Mouse (Mus musculus): ENCODE results near the gene Hist1h2br.
"Not testable (repeated sequence)": the region's sequence is repeated elsewhere in the genome, so short reads cannot be mapped to it uniquely, and the experiment has no call there.

Gene Hist1h2br

GRCm38 (mm10) chr13:21840508-21840907 lies 7.0 kb downstream of the Hist1h2br start:
- in situ Hi-C loops (cut with MboI, MseI), result not testable (repeated sequence)

DNA sequence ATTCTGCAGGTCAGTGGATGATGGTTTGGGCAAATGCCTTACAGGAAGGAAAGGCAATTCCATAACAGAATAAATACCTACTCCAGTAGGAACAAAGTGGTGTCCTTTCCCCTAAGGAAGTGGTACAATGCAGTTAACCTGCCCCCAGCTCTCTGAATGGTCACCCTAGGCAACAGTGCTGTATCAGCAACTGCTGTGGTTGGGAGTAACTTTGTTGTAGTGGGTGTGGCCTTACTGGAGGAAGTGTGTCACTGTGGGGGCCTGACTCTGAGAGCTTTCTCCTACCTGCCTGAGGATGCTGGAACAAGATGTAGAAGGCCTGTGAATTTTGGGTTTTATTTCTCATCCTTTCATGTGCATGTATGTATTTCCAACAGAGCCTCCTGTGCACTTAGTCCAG lies 12.8 kb downstream of the Hist1h2br start:
- in situ Hi-C loops (cut with MboI, MseI), result not testable (repeated sequence)

DNA sequence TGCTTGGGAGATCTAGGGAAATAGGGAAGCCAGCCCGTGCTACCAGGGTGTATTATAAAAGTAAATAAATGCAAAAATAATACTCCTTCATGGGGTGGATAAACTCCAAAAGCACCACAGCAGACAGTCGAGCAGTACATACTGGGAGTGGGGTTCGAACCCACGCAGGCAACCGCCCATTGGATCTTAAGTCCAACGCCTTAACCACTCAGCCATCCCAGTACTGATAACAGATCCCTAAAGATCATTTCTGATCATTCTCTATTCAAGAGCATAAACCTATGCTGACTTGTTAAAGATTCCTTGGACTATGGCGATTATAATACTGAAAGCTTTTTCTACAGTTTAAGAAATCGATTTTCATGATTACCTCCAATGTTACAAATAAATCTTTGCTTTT lies 14.3 kb downstream of the Hist1h2br start:
- in situ Hi-C loops (cut with MboI, MseI), result no loop called here

GRCm38 (mm10) chr13:21850696-21851095 lies 17.2 kb downstream of the Hist1h2br start:
- in situ Hi-C loops (cut with MboI, MseI), result loop anchor here (5.0 to 10.0 kb wide), 3 partner anchors 48 to 172 kb away; no protein-coding TSS in a partner anchor

DNA sequence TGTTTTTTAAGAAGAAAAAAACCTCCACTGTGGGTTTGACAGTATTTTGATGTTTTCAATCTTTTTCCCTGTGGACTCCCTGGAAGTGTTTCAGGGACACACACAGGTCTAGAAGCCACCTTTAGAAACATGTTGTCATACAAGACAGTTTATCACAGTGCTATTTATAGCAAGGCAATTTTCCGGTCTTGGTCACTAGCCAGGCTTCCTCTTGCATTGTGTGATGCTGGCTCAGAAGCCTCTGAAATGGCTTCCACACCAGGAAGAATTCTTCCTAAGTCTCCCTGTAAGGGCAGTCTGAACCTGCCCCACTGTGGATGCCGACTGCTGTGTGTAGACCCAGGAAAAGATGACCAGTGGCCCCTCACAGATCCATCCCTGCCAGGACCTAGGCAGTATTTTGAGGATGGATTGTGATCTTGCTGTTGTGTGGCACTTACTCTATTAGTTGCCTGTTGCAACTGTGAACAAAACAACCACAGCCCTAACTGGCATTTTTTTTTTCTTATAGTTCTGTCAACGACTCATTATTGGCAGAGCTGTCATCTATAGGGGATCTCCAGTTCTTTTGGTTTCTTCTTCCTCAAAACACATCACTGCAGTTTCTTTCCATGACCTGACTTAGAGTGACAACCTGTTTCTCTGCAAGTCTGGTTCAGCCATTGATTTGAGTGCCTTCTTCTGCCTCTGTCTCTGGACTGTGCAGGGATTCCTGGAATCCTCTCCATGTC lies 18.8 kb downstream of the Hist1h2br start:
- in situ Hi-C loops (cut with MboI, MseI), result loop anchor here (5.0 to 10.0 kb wide), 3 partner anchors 50 to 170 kb away; no protein-coding TSS in a partner anchor

DNA sequence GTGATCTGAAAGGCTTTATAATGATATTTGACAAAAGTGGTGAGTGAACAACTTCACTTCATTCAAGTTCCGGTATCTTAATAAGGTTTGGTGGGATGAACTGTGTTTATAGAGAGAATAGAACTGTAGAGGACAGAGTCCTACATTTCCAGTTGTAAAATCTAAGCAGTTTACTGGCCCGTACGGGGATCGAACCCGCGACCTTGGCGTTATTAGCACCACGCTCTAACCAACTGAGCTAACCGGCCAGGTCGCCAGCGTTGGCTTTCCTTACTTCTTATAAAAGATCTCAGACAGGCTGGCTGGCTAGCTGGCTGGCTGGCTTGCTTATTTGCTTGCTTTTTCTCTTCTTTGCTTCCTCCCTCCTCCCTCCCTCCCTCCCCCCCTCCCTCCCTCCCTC lies 21.6 kb downstream of the Hist1h2br start:
- in situ Hi-C loops (cut with MboI, MseI), result loop anchor here (10.0 kb wide), 1 partner anchor 70 kb away; no protein-coding TSS in a partner anchor

DNA sequence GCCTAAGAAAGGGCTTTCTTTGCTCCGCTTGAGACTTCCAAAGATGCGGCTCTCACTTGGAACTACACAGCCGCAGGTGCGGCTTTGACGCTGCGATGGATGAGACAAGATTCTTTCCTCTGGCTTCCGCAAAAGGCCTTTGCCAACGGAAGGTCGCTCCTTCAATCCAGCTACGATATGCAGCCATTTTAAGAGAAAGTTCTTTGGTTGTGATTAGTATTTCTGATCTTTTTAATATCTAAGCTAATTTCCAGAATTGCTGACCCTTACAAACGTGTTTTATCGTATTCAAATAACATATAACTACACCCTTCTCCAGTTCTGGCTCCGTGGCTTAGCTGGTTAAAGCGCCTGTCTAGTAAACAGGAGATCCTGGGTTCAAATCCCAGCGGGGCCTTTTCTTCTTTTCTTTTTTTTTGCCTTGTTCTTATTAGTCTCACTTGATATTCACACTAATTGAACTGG lies 22.2 kb downstream of the Hist1h2br start:
- in situ Hi-C loops (cut with MboI, MseI), result loop anchor here (10.0 kb wide), 1 partner anchor 69 kb away; no protein-coding TSS in a partner anchor

- in situ Hi-C loops (cut with MboI, MseI), result no loop called here
Measured at GRCm38 (mm10) chr13:21861608-21862007, 28.1 kb downstream of the Hist1h2br start.

- in situ Hi-C loops (cut with MboI, MseI), result not testable (repeated sequence)
Measured at GRCm38 (mm10) chr13:21865503-21865902, 32.0 kb downstream of the Hist1h2br start.

GRCm38 (mm10) chr13:21880735-21881134 lies 47.2 kb downstream of the Hist1h2br start:
- in situ Hi-C loops (cut with MboI, MseI), result loop anchor here (25.0 kb wide), 1 partner anchor 1407 kb away; no protein-coding TSS in a partner anchor

DNA sequence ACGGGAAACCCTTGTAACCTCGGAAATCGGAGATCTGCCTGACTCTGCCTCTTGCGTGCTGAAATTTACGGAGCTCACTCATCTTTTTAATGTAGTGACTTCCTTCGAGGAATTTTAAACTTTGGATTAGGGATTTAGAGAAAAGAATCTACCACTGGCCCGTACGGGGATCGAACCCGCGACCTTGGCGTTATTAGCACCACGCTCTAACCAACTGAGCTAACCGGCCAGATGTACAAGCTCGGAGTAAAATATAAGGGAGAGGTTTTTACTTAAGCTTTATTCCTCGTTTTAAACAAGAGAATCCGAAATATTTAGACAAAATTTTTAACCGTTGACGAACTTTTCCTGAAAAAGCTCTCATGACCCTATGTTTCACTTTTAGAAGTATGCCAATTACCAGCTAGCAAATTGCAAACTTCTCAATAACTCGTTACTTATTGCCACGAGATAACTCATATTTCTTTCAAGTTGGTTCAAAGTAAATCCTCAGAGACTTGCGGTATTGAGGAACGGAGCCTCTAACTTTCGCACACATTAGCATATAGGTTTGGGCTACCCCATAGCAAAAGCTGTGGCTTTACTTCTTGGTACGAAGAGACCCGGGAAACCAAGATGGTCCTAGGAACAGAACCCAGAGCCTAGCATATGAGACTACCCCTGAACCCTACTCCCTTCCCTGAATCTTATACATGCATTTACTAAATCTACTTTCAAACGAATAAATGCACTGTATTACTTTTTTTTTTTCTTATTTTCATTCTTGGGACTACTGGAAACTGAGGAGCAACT lies 48.5 kb downstream of the Hist1h2br start:
- in situ Hi-C loops (cut with MboI, MseI), result loop anchor here (25.0 kb wide), 1 partner anchor 1405 kb away; no protein-coding TSS in a partner anchor

DNA sequence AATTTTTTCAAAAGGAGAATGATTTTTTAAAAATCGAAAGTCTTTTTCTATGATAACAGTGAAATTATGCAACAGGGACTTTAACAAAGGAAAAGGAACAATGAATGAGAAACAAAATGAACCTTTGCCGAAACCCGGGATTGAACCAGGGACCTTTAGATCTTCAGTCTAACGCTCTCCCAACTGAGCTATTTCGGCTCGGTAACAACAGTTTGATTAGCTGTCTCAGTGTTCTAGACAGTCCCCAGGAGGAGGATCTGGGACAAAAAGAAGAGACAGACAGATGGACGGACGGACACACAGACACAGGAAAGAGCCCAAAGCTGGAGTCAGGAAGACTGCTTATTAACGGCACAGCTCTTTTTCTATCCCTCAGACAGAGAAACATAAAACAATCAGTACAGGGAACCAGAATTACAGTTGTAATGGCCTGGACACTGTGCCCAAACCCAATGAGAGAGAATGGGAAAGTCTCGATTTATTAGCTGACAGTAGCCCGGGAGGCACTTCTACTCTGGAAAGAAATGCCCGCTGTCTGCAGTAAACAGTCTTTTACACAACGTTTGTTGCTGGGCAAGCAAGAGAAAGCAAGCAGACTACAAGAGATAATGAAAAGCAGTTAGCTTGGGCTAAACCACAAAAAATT lies 49.3 kb downstream of the Hist1h2br start:
- in situ Hi-C loops (cut with MboI, MseI), result loop anchor here (25.0 kb wide), 1 partner anchor 1404 kb away; no protein-coding TSS in a partner anchor

- in situ Hi-C loops (cut with MboI, MseI), result loop anchor here (25.0 kb wide), 1 partner anchor 1404 kb away; no protein-coding TSS in a partner anchor
Measured at GRCm38 (mm10) chr13:21883407-21883806, 49.9 kb downstream of the Hist1h2br start.

- in situ Hi-C loops (cut with MboI, MseI), result loop anchor here (25.0 kb wide), 1 partner anchor 1403 kb away; no protein-coding TSS in a partner anchor
Measured at GRCm38 (mm10) chr13:21884586-21884985, 51.0 kb downstream of the Hist1h2br start.

Data from T-helper 2 cell (primary cell).